Comparison of ENCODE assay signal across 21 mouse cellular contexts in the genomic region with DNA sequence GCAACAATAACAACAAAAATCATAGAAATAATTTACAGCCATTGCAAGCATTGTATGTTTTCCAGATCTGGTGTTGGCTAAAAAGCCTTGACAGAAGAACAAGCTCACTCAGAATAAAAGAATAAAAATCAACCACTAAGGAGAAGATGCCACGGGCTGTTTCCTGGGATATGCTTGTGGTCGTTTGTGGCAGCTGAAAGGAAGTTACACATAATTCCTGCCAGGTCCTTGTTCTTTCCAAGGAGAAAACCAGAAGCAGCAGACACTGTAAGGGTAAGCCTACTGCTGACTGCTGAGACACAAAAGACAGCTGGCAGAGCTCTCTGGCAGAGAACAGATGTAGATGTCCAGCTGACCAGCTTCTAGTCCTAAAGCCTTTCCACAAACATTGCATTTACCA.
DNase-seq lines count a peak whose midpoint lies in the region; ATAC-seq and TF ChIP-seq lines count a peak whose summit lies in the region.
"Had no signal": no experiment of that assay in that cellular context is flagged by ENCODE, and none has a peak within 500 bp of the region (broad histone marks: within the 10 kb centered on the region; RNA-seq: fewer than 3 reads in every experiment).

No protein-coding gene starts in this region.

- H3K4me3 ChIP-seq in forebrain, embryonic 14.5 days (ENCODE audit: low read depth, low read length): no peak overlapping the region
- H3K4me3 ChIP-seq in forebrain, embryonic 12.5 days (replicated peaks): no peak overlapping the region
- H3K4me3 ChIP-seq in limb, embryonic 14.5 days (replicated peaks; ENCODE audit: low read length): no peak overlapping the region
- H3K4me3 ChIP-seq in limb, embryonic 10.5 days: no peak overlapping the region
- H3K4me3 ChIP-seq: embryonic facial prominence, embryonic 13.5 days; heart, embryonic 13.5 days; hindbrain, embryonic 12.5 days had no signal

- H3K27ac ChIP-seq in forebrain, embryonic 14.5 days (ENCODE audit: low read depth, low read length): peak overlapping the region; percentile 41; the same call in 1 of the 2 replicates
- no peak overlapping the region for H3K27ac ChIP-seq in forebrain, embryonic 12.5 days
- H3K27ac ChIP-seq in limb, embryonic 14.5 days (replicated peaks; ENCODE audit: low read depth, low read length): no peak overlapping the region
- no peak overlapping the region for H3K27ac ChIP-seq in limb, embryonic 10.5 days
- H3K27ac ChIP-seq: embryonic facial prominence, embryonic 13.5 days; heart, embryonic 13.5 days; hindbrain, embryonic 12.5 days; hindbrain, postnatal 0 days had no signal

- H3K27me3 ChIP-seq in forebrain, embryonic 14.5 days (replicated peaks; ENCODE audit: control insufficient read depth, insufficient read depth, low read length): no peaks in the 10 kb centered on the region
- no peaks in the 10 kb centered on the region for H3K27me3 ChIP-seq in forebrain, embryonic 12.5 days
- H3K27me3 ChIP-seq in limb, embryonic 14.5 days (ENCODE audit: control insufficient read depth, insufficient read depth, low read length): no peaks in the 10 kb centered on the region
- no peaks in the 10 kb centered on the region for H3K27me3 ChIP-seq in limb, embryonic 10.5 days (ENCODE audit: low read depth, poor library complexity, severe bottlenecking)
- H3K27me3 ChIP-seq: CH12.LX; embryonic facial prominence, embryonic 13.5 days; heart, embryonic 13.5 days; hindbrain, embryonic 12.5 days; Patski had no signal

- no peaks in the 10 kb centered on the region for H3K36me3 ChIP-seq in forebrain, embryonic 14.5 days (ENCODE audit: control insufficient read depth, insufficient read depth, low read length)
- no peaks in the 10 kb centered on the region for H3K36me3 ChIP-seq in forebrain, embryonic 12.5 days (replicated peaks)
- H3K36me3 ChIP-seq in limb, embryonic 14.5 days (ENCODE audit: control insufficient read depth, insufficient read depth, low read length): no peaks in the 10 kb centered on the region
- no peaks in the 10 kb centered on the region for H3K36me3 ChIP-seq in limb, embryonic 10.5 days
- H3K36me3 ChIP-seq: embryonic facial prominence, embryonic 13.5 days; heart, embryonic 13.5 days; hindbrain, embryonic 12.5 days had no signal

- no peak for ATAC-seq in forebrain, embryonic 14.5 days
- no peak for ATAC-seq in forebrain, embryonic 12.5 days (ENCODE audit: low FRiP score)
- peak; percentile 53 for ATAC-seq in frontal cortex, adult (ENCODE audit: low TSS enrichment)
- ATAC-seq in limb, embryonic 14.5 days (ENCODE audit: low FRiP score, low read depth): no peak
- ATAC-seq: activated CD4-positive, CD25-positive, alpha-beta regulatory T cell, adult 4 months; Patski had no signal

- no peaks in the 10 kb centered on the region for H3K9me3 ChIP-seq in forebrain, embryonic 14.5 days (replicated peaks; ENCODE audit: control insufficient read depth, low read length)
- no peaks in the 10 kb centered on the region for H3K9me3 ChIP-seq in forebrain, embryonic 12.5 days
- no peaks in the 10 kb centered on the region for H3K9me3 ChIP-seq in limb, embryonic 14.5 days (ENCODE audit: control insufficient read depth, low read length)
- no peaks in the 10 kb centered on the region for H3K9me3 ChIP-seq in limb, embryonic 10.5 days (replicated peaks)
- H3K9me3 ChIP-seq: embryonic facial prominence, embryonic 13.5 days; hindbrain, embryonic 12.5 days had no signal

- H3K4me2 ChIP-seq in forebrain, embryonic 14.5 days (ENCODE audit: low read length): no peak overlapping the region
- no peak overlapping the region for H3K4me2 ChIP-seq in forebrain, embryonic 12.5 days
- H3K4me2 ChIP-seq in limb, embryonic 14.5 days (replicated peaks; ENCODE audit: low read depth, low read length, severe bottlenecking): no peak overlapping the region
- H3K4me2 ChIP-seq: embryonic facial prominence, embryonic 13.5 days; heart, embryonic 13.5 days; hindbrain, embryonic 12.5 days had no signal

- no peak for TF ChIP-seq POLR2A in limb, embryonic 14.5 days (IDR thresholded peaks at IDR 0.05; ENCODE audit: borderline replicate concordance, extremely low read depth, insufficient read depth, insufficient read length)

- no peaks in the 10 kb centered on the region for H3K4me1 ChIP-seq in forebrain, embryonic 14.5 days (ENCODE audit: control insufficient read depth, insufficient read depth, low read length)
- H3K4me1 ChIP-seq in forebrain, embryonic 12.5 days: no peaks in the 10 kb centered on the region
- no peaks in the 10 kb centered on the region for H3K4me1 ChIP-seq in limb, embryonic 14.5 days (ENCODE audit: control insufficient read depth, insufficient read depth, low read length)
- H3K4me1 ChIP-seq in limb, embryonic 10.5 days: no peaks in the 10 kb centered on the region
- H3K4me1 ChIP-seq: embryonic facial prominence, embryonic 13.5 days; heart, embryonic 13.5 days; hindbrain, embryonic 12.5 days had no signal

- 50% methylated on average over 2 of the region's 2 CpGs for WGBS in forebrain, embryonic 14.5 days
- WGBS in forebrain, embryonic 12.5 days: 63% methylated on average over 2 of the region's 2 CpGs
- 43% methylated on average over 2 of the region's 2 CpGs for WGBS in limb, embryonic 14.5 days
- WGBS in limb, embryonic 10.5 days: 58% methylated on average over 2 of the region's 2 CpGs

- H3K9ac ChIP-seq in forebrain, embryonic 14.5 days (ENCODE audit: low read length): no peak overlapping the region
- no peak overlapping the region for H3K9ac ChIP-seq in forebrain, embryonic 12.5 days
- no peak overlapping the region for H3K9ac ChIP-seq in limb, embryonic 14.5 days (ENCODE audit: low read depth, low read length, severe bottlenecking)
- H3K9ac ChIP-seq: embryonic facial prominence, embryonic 13.5 days; heart, embryonic 13.5 days; hindbrain, embryonic 12.5 days had no signal

- DNase-seq in forebrain, embryonic 14.5 days (ENCODE audit: low spot score): no peak
- DNase-seq in frontal cortex, postnatal 10 days (ENCODE audit: low spot score in 2 of 2): no peak
- peak; percentile 5 for DNase-seq in limb, embryonic 14.5 days (ENCODE audit: low spot score)
- DNase-seq in limb, embryonic 10.5 days (ENCODE audit: low spot score): no peak
- no peak for DNase-seq in yolk sac, embryonic 10.5 days (ENCODE audit: low spot score)
- DNase-seq: adrenal gland, postnatal 14 days; cerebellum, adult 8-10 months; cerebellum, postnatal 25 days; gastrocnemius, postnatal 36 days; heart, adult 11 months; heart, postnatal 36 days; kidney, adult 11 months had no signal
